Mouse (Mus musculus) effector memory CD4-positive, alpha-beta T cell, adult 5 months (primary cell): ENCODE data around the gene Dach2. TPM values are rescaled to one million over a fixed set of nuclear protein-coding genes. Genes with fewer than 3 reads are reported as not detected.

Experiments
- polyA plus RNA-seq: library from polyadenylated mRNA; unstranded; fragments of 100-300 nt; shearing (Covaris generic); gene quantifications from one replicate; pipeline ENCODE4 v1.2.1, GENCODE M21; 2017

Gene Dach2
- polyA plus RNA-seq = not detected

GRCm38 (mm10) chrX:113297404-113297803 lies at the start of gene Dach2:
TSS of gene Dach2 (plus strand) at chrX:113297510.

Other genes with a start within 250 kb of the Dach2 start
- gene Chm, start 112.0 kb upstream of the Dach2 start, polyA plus RNA-seq = 27.7 TPM